Mouse (Mus musculus): ENCODE measurements at regions not wholly inside any gene's neighbourhood (a gene's known extent, or its start where the extent isn't known, plus 50 kb on each side); places are given as distances from the start of the nearest gene placed in this dataset.

DNA sequence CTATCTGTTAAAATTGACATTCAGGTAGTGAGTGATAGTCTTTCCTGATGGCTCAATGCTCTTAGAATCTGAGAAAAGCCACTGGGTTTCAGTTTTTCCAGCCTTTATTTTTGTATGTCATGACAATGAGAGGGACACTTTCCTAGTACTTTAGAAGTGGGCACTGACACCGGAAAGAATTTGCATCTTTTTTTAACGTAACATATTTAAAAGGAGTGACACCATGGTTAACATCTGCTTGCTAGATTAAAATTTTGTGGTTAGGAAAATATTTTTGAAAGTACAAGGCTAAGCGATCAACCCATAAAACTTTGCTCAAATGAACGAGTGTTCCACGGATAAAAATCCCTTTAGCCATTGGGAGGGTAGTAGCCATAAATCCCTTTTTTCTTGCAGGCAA, 174.7 kb downstream of the 1700129C05Rik start:
- intact Hi-C loops (cut with DNase I) = no loop called here

- intact Hi-C loops (cut with DNase I) = no loop called here
These were observed 175.5 kb downstream of the 1700129C05Rik start for GRCm38 (mm10) chr14:58967163-58967562.

- intact Hi-C loops (cut with DNase I) = no loop called here
These were observed 197.7 kb downstream of the 1700129C05Rik start for GRCm38 (mm10) chr14:58944958-58945357.

GRCm38 (mm10) chr14:58943267-58943765, 199.4 kb downstream of the 1700129C05Rik start:
- intact Hi-C loops (cut with DNase I) = no loop called here

GRCm38 (mm10) chr14:58939086-58939485, 203.6 kb downstream of the 1700129C05Rik start:
- intact Hi-C loops (cut with DNase I) = no loop called here

DNA sequence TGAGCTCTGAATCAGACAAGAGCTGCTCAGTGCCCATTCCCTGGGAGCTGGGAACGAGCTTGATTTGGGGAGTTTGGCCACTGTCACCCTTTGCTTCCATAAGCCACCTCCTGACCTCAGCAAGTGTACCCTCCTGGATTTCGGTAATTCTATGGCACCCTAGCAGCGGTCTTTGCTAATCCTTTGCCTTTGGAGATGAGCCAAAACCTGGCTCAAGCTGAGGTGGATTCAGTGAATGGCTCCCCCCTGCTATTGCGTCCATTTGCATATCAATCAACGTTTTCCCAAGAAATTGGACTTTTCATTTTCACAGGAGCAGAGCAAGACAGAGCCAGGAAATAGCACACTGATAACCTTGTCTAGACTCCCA, 204.1 kb downstream of the 1700129C05Rik start:
- intact Hi-C loops (cut with DNase I) = no loop called here

DNA sequence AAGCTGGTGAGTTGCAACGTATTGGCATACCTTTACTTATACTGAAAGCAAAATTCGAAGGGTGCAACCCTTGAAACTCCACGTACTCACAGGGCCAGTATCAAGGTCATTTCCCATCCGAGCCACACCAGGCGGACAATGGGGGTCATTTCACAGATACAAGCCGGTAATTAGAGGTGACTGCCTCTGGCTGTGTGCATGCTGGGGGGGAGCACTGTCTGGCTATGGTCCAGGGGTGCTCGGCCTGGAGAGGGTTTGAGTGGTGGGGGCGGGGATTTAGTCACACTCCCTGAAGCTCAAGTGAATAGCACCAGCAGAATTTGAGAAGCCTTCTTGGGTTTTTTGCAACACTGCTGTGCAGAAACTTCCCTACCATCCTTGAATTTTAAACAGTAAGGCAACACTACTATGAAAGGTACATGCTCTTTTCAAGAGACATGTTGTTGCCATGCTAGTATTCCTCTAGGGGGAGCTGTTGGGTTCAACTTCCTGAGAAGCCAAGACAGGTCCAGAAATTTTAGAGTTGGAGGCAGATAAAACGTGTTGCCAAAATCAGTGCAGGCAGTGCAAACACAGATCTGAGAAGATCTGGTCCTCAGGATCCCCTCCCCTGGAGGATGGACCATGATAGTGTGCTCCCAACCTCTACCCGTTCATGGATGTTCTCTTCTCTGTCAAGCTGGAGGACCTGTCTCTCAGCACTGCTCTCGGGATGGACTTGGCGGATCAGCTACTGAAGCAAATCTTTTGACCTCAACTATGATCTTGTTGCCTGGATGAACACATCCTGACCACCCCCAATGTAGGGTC, 204.7 kb downstream of the 1700129C05Rik start:
- intact Hi-C loops (cut with DNase I) = no loop called here

DNA sequence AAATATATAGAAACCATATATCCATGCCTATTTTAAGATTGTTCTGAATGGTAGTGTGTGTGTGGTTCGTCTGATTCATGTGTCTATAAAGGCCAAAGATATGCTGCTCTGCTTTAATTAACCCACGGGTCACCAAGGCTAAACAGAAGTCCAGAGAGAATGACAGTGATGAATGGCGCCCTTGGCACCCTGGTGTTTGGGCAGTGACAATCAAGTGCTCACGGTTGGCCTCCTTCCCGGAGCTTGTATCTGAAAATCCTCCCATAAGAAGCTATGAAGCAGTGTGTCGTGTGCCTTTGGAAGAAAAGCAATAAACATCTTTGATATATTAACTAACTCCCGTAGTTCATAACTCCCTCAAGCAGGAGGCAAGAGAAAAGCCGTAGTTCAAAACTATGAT, 205.4 kb downstream of the 1700129C05Rik start:
- intact Hi-C loops (cut with DNase I) = no loop called here

- intact Hi-C loops (cut with DNase I) = no loop called here
These were observed 206.6 kb downstream of the 1700129C05Rik start for GRCm38 (mm10) chr14:58936131-58936530.

DNA sequence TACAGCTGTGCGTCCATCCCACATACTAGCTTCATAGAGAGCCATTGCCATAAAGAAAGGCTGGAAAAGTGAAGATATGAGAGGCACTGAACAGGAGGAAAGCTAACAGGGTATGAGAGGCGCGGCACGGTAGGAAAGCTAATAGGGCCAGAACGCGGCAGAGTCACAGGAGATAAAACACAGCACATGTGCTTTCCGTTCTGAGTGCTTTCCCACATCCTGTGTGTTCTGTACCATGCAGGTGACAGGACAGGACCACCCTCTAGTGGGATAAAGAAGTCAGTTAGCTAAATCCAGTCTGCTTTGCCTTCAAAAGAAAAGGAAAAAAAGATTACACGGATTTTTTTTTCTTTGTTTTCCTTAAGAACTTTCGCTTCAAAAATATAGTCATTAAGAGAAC, 224.8 kb downstream of the 1700129C05Rik start:
- intact Hi-C loops (cut with DNase I) = no loop called here

DNA sequence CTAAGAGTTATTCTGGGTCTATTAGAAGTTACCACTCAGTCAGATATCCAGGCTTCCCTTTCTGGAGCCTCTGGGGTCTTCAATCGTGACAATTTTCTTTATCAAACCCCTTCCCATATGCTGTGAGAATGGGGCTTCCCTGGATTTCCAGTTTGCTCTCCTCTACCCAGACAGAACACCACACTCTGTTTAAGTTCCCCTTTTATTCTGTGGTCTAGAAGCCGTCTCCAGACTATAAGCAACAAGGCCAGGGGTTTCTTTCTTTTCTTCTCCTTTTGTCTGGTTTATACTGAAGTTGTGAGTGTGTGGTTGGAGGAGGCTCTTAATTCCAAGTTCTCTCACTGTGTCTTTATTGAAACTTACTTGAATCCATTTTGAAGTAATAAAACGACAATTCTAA, 225.5 kb downstream of the 1700129C05Rik start:
- intact Hi-C loops (cut with DNase I) = no loop called here

GRCm38 (mm10) chr14:58914937-58915336, 227.8 kb downstream of the 1700129C05Rik start:
- intact Hi-C loops (cut with DNase I) = no loop called here

DNA sequence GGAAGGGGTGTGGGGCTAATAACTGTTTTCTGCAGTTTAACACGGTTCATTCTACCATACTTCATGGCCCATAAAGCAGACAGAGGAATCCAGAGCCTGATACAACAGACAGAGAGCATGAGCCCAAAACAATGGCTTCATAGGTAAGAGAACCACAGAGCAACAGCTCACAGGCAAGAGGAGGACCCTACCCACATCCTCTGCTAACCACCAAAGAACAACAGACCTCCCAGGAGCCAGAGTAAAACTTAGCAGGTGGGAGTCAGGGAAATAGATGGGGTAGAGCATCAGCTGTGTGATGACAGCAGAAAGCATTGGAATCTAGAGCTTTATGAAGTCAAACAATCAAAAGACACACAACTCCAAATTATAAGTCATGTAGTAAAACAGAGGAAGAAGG, 231.8 kb downstream of the 1700129C05Rik start:
- intact Hi-C loops (cut with DNase I) = no loop called here

DNA sequence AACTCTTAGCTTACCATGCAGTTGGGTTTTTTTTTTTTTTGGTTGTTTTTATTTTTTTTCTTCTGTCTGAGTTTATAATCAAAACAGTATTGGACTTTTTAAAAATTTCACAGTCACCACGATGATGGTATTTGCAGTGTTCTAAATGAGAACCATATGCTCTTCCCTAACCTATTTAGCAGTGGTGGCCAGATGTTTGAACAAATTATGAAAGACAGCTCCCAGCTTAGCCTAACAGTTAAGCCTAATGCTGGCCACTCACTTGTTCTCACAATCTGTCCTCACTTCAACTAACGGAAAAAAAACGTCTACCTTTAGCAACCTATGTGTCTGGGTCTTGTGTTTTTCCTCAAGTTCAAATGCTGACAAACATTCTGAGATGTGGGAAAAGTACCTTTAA, 234.8 kb downstream of the 1700129C05Rik start:
- intact Hi-C loops (cut with DNase I) = no loop called here

DNA sequence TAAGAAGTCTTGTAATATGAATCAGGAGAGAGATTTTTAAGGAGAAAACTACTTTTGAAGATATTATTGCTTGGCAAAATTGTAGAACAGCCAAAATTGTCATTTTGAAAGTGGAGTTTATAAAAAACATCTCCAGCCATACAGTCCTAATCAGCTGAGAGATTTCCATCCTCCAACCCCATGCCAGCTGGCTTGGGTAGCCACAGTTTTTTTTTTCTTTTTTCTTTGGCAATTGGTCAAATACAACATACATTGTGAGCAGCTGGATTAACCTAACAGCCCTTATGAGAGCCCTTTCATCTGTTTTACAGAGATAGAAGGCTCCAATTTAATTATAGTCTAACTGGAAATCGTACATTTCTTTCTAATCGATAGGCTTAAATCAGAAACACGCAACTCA, 235.3 kb downstream of the 1700129C05Rik start:
- intact Hi-C loops (cut with DNase I) = no loop called here

DNA sequence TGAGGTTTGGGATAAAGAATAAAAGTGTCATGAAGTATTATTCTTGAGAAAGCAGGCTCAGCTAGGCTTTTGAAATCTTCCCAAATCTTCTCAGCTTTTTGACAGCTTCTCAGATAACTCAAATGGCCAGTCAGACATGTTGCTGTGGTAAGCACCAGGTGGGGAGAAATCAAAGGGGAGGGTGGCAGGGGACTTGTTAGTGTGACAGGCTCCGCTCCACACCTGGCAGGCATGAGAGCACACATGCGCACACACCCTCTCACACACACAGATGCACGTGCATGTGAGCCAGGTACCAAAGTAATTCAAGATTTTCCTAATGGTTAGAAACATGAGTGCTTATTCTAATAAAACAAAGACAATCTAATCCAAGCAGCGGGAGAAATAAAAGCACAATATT, 236.1 kb downstream of the 1700129C05Rik start:
- intact Hi-C loops (cut with DNase I) = no loop called here

DNA sequence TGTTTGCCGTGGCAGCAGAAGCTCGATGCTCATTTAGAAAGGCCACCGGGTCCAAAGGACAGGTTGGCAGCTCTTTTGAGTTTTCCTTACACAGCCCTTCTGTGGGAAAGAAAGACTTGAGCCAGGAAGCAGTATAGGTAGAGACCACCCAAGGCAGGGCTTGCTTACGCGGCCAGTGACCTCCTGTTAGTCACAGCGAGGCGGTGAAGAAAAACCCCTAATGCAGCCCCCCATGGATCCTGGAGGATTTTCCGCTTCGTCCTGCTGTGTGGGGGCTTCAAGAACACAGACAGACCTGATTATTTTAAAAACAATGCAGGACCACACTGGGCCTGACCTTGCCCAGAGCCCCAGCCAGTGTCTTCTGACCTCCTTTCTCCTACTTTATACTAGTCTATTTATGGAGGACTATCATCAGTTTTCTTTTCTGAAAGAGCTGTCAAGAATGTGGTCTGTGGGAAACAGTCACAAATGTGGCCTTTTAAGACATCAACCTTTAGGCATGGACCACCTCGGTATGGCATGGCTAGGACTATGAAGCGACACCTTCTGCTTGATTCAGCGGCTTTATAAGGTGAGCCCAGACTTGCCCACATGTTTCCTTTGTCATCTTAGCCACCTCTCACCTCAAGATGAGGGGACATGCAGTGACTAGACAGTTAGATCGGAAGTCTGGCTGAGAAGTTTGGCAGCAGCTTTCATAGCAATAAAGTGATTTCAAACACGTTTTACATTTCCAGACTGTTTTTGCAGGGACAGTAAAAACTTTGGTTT, 274.3 kb downstream of the 1700129C05Rik start:
- intact Hi-C loops (cut with DNase I) = no loop called here

GRCm38 (mm10) chr14:58867396-58868107, 275.1 kb downstream of the 1700129C05Rik start:
- intact Hi-C loops (cut with DNase I) = no loop called here

DNA sequence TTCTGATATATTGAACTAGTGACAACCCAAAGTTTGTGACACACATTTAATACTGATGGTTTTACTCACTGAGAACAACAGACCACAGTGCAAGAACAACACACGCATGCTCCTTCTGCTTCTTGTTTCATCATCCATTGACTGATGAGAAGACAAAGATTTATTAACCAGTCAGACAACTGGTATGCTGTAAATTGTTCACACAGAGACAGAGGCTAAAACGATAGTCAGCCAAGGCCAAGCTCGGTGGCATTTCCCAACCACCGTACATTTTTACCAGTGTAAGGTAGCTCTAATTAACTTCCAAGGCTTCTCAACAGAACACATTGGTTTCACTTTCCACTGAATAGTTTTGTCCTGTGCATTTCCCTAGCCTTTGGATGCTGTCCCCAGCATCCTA, 287.8 kb downstream of the 1700129C05Rik start:
- intact Hi-C loops (cut with DNase I) = no loop called here

DNA sequence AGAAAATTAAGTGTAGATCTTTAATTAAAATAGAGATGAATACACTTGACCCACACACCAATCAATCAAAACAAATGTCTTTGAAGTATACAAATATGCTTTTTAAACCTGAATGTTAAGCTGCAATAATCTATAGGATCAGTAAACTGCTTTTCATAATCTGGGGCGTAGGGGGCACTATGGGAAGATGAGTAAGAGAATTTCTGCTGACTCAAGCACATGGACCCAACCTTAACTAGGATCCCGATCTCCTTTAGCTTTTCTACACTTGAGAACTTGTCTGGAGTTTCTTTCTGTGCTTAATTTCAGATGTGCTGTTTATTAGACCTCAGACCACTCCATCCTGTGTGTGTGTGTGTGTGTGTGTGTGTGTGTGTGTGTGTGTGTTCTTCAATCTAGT, 298.1 kb downstream of the 1700129C05Rik start:
- intact Hi-C loops (cut with DNase I) = no loop called here

- intact Hi-C loops (cut with DNase I) = no loop called here
These were observed 300.4 kb downstream of the 1700129C05Rik start for GRCm38 (mm10) chr14:58842196-58842886.
